Mouse (Mus musculus) stomach, postnatal 0 days (tissue): ENCODE results near the gene E130116L18Rik.

Source experiments
- CTCF ChIP-seq: IDR thresholded peaks from 2 replicates; pipeline ENCODE4 v1.5.1; 2016; ENCODE audit warnings: antibody characterized with exemption, low read depth, mild to moderate bottlenecking, moderate library complexity
- EP300 ChIP-seq: optimal IDR thresholded peaks from 2 replicates; pipeline ENCODE3; 2016; ENCODE audit warnings: antibody characterized with exemption

DNA sequence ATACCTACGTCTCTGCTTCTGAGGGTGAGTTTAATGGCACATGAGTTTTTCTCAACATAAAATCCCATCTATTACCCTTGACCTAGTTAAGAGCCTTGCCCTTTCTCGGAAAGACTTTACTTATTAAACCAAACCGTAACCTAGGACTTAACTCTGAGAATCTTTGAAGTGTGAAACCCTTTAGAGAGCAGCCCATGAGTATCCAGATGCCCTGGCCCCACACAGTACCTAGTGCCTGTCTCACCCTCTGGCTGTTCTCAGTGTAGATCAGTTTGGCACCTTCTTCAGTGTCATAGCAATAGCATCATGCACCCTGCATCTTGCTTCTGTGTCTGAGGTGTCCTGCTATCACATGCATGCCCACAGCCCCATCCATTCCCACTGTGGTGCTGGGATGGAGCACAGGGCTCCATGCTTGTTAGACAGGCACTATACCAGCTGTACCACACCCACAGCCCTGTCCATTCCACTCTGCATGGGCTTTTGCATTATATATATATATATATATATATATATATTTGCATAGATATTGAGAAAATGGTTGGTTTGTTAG lies 42.9 kb downstream of the E130116L18Rik start:
- TF ChIP-seq CTCF (no peak), EP300 (no peak)
